Mouse (Mus musculus) brain, embryonic 14.5 days (tissue): ENCODE data around the gene Dixdc1.

ENCODE experiments used
- CTCF ChIP-seq: fragments of 200-500 bp; IDR thresholded peaks from 2 replicates; pipeline ENCODE4 v1.5.1; 2012; ENCODE audit warnings: inconsistent platforms, mild to moderate bottlenecking, moderate library complexity, borderline replicate concordance; ENCODE audit not compliant: insufficient read depth, insufficient read length; ENCODE audit errors: extremely low read depth
- POLR2A ChIP-seq: fragments of 200-500 bp; IDR thresholded peaks from 2 replicates; pipeline ENCODE4 v1.6.1; 2012; ENCODE audit warnings: mild to moderate bottlenecking, inconsistent platforms, borderline replicate concordance; ENCODE audit not compliant: poor library complexity, insufficient read depth, insufficient read length, severe bottlenecking; ENCODE audit errors: extremely low read depth

DNA sequence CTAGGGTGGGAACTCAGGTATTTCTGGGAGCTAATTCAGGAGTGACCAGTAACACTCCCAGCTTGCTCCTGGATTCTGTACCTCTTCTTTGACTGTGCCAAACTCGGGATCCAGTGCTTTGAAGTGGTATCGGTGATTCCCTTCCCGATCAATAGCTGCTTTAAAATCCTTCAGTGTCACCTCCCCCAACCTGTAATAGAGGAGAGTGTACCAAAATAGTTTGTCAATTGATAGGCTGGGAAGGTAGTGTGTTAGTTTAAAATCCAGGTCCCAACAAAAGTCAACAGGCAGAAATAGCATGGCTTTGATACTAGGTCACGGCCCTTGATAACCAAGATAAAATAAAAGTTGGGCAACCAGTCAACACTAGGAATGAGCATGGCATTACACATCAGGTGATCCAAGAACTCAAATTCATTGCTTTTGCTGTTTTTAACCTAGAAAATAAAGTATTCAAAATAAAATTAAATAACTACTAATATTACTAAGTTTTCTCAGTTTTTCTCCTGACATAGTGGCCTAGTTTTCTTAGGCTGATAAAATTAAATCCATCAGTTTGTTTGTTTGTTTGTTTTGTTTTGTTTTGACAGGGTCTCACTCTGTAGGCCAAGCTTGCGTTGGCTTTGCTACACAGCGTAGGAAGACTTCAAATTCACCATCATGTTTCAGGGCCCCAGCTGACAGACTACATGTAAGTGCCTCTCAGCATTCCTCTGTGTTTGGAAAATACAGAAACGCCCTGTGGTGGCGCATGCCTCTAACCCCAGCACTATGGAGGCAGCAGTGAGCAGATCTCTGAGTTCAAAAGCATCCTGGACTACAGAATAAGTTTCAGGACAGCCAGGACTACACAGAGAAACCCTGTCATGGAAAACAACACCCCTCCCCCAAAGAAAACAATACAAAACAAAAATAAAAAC, 71.5 kb downstream of the Dixdc1 start:
- TF ChIP-seq POLR2A (no peak), CTCF (no peak)
